Mouse (Mus musculus) MN1 (cell line): ENCODE measurements at regions not wholly inside any gene's neighbourhood (a gene's known extent, or its start where the extent isn't known, plus 50 kb on each side); places are given as distances from the start of the nearest gene placed in this dataset.

Source experiments
- DNase-seq: peaks from one replicate; pipeline ENCODE4 v3.0.0-alpha.2; 2016; ENCODE audit warnings: low spot score

DNA sequence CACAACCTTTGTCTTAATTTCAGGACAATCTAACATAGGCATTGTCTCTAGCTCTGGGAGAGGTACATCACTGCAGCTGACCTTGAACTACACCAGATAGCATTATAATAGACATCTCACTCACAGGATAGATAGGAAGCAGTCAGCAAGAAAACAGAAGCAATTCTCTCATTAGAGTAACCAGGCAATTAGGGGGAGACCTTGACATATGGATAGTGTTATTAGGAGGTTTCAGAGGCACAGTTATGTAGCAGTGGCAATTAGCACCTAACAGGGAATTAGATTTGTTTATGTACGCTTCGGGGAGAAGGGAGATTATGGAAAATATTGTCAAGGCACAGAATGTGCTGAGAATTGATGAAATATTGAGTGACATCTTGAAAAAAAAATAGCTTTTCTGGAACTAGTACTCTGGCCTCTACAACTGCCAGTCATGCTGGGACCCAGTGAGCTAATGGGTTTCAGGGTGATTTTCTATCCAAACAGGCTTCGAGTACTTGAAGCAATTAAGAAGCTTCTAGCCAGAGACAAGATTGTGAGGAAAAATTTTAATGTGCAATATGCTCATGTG lies 216.8 kb upstream of the Aco1 start:
- DNase-seq: no peak

DNA sequence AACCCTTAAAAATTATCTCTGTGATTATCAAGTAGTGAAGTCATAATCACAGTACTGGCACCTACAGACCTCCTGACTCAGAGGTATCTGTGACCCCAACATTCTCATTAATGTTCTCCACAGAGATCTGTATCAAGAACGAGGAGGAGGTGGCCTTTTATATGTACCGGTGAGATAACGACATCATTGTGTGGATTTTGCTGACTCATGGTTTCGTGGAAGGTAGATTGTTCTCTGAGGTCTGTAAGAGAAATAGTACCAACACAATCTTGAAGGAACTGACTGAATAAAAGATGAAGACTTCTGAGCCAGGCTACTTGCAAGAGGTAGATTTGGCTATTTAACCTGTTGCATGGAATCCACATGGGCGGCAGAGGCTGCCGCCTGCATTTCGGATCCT lies 216.3 kb upstream of the Aco1 start:
- no peak for DNase-seq

DNA sequence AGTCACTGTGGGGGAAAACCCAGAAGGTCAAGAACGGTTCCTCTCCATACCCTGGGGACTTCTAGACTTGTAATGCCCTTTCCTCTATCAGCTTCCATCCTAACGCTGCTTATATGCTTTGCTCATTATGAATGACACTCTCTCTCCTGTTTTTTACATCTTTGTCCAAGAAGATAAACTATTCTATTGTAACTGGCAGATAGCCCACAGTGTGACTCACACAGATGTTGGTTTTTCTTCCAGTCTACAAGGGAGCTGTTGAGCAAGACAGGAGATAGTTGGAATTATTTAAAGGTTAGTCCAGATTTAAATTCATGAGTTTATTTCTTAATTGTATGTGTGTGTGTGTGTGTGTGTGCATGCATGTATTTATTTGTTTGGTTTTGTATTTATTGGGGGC lies 214.4 kb upstream of the Aco1 start:
- no peak for DNase-seq

DNA sequence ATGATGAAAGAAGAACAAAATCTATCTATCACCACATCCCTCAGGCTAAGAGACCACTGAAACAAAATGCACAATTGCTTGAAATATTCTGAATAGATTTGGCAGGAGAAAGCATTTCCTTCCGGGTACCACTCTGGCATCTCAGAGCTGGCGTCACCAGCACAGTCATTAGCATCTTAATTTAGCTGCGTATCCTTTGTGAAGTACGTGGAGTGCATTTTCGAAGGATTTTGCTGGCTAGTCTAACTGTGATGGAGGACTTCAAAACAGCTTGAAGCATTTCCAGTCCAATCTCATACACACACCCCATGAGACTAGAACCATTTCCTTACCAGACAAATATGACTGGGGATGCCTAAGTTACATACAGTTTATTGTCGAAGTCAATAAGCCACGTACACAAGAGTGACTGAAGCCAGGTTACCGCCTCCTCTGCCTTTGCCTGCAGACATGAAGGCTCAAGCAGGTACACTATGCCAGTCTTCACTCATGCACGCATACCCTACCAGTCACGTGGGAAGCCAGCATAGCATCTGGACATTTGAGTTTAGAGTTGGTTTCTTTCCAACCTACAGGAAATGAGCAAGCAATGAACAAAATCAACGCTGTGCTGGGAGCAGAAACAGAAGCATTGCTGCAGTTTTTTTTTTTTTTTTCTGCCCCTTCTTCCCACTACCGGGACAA lies 208.7 kb upstream of the Aco1 start:
- no peak for DNase-seq

DNA sequence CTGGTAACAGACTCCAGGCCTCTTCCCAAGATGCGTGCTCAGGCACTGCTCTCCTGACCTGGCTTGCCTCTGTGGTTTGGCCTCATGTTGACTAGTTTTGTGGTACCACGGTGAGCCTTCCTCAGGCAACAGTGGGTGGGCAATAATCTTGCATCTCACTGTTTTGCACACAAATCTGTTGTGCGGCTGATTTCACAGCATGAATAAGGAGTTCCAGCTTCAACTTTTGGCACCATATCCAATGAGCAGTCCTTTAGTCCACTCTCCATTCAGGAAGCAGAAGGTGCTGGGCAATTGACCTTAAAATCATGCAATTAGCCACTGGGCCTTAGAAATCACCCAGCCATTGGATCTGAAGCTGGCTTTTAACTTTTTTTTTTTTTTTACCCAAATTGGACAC lies 184.2 kb upstream of the Aco1 start:
- no peak for DNase-seq

DNA sequence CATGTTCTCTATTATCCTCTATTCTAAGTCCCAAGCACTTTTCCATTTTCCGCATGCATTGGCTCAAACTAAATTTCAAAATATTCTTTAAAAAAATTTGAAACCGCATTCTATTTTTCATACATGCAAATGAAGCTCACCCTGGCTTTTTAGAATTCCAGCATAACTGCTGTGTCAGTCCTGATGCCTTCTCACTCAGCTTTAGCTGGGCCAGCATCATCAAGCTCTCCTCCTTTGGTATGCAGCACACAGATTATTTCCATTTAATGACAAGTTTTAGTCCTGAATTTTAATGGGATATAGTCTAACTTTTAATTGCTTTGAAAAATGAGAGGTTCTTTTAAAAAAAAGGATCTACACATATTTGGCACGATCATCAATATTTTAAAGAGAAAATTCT lies 174.9 kb upstream of the Aco1 start:
- no peak for DNase-seq

DNA sequence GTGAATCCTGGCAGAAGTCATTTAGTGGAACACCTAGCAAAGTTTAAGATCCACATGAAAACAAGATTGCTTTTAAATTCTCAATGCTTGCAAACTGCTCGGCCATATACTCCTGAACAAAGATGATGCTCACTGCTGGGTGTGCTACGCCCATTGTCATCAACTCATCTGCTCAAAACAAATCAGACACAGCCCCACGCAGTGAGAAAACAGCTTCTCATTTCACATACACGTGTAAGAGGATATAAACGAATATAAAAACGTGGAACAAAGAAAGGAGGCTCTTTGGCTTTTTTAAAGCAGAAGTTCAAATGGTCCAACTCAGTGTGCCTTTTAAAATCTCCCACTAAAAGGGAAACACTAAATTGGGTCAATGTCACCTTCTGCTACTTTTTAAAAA lies 151.5 kb upstream of the Aco1 start:
- DNase-seq: no peak

DNA sequence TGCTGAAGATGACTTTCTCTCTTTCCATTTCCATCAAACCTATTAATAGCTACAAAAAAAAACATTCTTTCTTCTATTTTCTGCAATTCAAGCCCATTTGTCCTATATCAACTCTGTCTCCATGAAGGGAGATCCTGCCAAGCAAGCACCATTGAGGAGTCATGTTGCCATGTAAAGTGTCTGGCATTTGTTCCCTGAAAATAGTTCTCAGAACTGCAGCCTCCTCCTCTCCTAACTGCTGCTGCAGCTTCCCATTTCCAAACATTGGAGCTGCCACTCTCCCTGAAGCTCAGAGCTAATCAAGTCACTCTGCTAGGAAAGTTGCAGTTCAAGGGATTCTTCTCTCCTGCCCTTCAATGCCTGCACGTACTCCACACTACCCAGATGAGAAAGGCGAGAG lies 151.0 kb upstream of the Aco1 start:
- DNase-seq: no peak

DNA sequence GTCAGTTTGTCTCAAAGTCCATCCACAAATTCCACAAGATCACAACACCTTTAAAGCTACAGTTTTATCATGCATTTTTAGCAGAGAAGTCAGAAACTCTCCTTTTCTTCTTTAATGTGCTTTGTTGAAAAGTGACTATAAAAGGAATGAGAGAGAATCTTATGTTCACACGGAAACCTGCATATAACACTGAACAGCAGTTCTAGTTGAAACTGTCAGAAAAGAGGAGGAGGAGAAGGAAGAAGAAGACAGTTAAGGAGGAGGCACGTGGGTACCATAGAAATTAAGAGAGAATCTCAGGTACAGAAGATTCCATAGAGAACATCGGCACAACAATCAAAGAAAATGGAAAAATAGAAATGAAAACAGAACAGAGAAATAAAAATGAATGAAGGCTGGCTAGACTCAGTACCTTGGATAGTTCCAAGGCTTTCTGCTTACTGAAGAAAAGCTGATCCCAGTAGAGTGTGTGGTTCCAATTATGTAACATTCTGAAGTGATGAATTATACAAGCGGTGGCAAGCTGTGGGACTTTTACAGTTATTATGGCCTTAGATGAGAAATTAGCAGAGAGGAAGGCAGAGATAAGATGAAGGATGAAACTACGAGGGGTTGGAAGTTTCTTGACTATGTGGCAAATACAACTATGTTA lies 144.0 kb upstream of the Aco1 start:
- no peak for DNase-seq

DNA sequence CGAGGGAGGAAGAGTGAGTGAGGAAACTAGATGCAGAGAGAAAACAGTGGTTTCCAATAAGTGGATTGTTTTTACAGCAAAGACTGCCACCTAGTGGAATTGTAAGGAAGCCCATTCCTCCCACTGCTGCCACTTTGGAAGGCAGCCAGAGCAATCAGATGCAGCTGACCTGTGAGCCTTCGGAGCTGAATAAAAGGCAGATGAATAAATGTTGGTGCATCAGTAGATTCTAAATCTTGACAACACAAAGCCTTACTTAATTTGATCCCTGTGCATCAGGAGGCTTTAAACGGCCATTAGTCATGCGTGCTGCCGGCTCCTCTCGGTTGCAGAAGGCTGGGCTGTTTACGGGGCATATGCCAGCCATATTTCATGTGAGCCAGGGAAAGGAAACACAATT lies 128.2 kb upstream of the Aco1 start:
- peak; percentile 43 for DNase-seq

DNA sequence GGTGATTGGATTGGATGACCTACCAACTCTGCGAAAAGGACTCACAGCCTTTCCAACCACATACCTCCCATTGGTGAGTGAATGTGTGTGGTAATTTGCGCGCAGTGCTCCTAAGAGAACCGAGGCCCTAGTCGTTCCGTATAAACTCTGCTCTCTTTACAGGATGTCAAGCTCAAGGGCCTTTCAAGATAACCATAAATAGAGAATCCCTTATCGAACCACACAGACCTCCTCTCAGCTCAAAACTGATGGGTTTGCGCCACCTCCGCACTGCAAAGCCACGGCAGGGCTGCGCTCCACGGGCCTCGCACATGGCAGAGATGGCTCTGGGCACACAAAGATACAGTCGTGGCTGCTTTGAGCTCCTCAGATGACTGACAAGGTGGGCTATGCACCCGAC lies 126.0 kb upstream of the Aco1 start:
- no peak for DNase-seq

DNA sequence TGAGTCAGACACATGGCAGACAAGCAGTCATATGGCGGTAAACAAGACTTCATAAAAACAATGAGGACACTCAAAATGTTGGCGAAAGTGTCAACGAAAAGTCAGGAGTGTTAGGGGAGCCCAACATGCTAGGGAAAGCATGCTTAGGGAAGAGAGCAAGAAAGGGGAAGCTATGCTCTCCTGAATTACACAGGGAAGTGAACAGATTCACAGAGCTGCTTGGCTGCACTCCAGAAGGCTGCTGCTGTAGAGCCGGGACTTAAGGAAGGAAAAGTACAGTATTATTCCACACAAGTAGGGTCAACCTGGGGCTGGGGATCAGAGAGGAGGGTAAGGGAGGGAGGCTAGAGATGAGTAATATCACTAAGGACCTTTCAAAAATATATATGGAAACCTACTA lies 124.7 kb upstream of the Aco1 start:
- DNase-seq: no peak

DNA sequence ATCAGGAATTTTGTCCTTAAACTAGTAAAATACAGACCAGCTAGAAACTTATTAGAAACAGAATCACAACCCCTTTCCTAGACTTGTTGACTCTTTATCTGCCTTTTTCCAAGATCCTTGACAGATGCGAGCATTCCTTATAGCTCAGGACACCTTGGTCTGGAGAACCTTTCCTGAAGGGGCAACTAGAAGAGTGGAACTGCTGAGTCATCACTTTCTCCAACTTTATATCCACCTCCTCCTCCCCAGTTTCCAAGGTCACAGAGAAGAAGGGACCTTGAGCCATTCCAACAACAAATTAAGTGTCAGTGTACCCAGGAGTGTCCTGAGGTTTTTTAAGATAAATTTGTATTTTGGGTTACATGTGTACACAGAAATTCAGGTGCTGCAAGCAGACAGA lies 111.5 kb upstream of the Aco1 start:
- no peak for DNase-seq

DNA sequence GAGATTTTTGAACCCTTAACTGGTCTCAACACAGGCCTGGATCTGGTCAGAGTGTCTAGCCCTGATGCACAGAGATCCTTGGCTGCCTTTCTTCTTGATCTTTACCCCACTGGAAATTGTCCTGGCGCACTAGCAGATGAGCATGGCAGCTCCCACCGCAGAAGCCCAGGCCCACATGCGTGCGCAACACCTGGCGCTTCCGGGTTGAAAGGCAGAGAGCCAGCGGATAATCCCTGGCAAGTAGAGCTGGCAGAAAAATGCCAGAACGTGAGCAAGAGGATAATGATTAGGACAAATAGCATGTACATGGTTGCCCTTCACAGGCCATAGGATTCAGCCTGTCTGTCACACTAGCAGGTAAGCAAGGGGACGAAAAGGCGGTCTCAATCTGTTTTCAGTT lies 95.0 kb upstream of the Aco1 start:
- no peak for DNase-seq

DNA sequence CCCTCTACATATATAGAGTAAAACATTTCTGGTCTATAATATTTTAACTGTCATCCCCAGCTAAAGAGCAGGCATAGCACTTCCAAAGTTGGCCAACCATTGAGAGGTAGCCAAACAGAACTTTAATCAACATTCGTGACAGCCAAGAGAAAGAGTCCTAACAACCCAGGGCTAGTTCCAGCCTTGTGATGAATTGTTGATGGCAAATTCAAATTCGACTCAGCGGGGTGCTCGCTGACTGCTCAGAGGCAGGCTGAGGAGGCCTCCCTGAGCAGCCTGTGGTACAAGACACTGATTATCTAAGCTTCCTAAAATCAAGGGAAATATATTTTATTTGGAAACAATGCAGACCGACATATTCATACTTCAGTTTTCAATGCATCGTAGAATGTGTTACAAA lies 93.8 kb upstream of the Aco1 start:
- DNase-seq: no peak

DNA sequence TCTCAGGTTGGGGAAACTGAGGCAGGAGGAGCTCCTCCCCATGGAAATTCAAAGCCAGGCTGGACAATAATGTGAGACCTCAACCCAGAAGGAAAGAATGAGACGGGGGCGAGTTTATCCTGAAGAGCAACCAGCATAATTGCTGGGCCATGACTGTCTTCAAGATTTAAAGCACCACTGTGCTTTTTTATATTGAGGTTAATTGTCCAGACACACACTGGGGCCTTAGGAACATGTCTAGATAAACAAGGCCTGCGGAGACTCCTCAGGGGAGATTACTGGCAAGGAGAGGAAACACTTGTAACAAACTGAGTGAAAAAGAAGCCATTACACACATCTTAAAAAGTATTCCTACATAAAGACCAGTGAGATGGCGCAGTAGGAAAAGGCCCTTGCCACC lies 91.0 kb upstream of the Aco1 start:
- no peak for DNase-seq

DNA sequence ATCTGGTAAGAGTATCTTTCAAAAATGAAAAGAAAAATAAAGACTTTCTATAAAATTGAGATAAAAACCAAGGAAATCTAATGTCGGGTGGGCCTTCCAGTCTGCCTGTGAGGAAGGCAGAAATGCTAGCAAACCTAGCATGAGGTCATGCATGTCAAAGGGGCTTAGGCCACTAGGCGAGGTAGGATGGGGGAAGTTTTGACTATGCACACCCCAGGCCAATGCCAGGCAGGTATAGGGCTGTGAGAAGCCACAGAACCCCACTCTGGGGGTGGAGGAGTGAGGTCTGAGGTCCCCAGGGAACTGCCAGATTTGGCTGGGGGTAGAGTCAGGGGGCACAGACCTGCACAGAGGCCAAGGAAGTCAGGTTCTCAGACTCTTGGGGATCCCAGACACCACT lies 89.5 kb upstream of the Aco1 start:
- DNase-seq: no peak

DNA sequence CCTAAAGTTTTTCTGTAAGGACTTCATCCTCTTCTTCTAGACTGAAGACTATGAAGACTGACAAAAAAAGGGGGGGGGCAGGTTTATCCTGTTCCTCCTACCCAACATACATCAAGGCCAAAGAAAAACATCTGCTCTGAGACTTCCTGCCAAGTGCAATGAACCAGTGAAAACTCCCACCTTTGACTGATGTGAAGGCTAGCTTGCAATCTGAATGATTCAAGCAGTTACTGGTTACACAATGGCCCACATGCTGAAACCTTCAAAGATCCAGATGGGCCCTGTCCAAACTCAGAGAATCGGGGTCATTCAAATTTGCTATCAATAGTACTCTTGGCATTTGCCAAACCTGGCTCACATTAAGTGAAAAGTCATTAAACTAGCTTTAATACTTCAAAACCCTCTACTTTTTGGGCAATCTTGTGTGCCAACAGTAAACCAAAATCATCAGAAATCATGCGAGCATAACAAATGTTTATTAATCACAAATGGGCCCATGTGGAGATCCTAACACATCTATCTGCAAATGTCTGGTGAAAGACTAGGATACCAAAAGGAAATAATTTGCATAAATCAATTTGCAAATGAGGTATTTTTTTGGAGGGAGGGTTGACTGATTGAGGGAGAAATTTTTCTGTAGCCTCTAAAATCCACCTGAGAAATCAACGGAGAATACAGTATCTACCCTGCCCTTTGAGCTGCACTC lies 79.0 kb upstream of the Aco1 start:
- DNase-seq: no peak

DNA sequence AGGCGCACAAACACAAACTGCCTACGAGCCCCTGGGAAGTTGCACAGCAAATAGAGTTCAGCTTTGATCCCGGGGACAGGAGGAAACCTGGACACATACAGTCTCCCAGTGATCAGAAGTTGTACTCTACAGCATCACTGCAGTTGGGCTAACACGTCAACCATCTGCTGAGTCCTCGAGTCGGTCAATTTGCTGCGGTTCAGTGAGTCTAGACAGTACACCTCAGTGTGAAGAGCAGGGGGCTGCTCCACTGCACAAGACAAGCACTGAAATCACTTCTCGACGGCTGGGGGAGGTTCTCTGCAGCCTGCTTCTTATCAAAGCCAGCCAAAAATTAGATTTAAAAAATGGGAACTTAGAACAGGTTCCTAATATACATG lies 78.4 kb upstream of the Aco1 start:
- no peak for DNase-seq

DNA sequence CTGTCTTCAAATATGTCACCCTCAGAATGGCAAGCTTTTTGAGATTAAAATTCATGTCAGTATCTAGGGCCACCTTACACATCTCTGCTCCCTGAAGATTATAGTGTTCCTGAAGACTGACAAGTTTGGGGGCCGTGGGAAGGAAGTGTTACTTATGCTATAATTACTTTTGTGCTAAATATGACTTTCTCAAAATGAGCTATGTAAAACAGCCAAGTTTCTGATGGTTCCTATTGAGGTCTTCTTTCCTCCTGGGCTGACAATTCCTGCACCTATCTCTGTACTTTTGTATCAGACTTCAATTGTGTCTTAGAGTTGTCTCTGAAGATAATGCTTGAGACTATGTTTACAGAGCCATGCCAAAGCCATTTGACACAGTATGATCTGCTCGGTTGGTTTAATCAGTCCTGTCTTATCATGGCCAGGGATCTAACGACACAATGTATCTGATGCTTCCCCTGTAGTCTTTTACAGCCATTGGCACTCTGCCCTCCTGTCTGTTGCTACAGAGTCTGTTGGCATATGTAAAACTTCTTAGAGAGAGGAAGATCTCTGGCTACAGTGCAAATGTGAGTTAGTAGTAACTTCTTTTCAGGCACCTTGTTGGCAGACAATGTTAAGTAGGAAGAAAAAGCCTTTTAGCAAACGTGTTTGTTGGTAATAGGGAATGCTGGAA lies 71.8 kb upstream of the Aco1 start:
- no peak for DNase-seq

DNA sequence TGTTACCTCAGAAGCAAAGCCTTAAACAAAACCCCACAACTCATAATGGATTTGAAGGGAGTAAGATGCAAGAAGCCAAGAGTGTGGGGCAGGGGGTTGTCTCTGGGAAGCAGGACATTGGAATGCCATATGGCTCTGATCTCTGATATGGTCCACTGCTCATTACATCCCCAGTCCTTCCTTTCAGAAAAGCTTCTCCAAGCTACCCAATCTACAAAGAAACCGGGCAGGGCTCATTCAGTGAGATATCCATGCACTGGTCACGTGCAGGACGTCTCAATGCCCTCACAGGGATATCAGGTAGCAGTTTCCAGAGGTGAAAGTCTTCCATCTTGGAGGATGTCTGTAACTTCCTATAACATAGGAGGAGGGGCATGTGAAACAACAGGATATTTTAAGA lies 61.8 kb upstream of the Aco1 start:
- DNase-seq: no peak

DNA sequence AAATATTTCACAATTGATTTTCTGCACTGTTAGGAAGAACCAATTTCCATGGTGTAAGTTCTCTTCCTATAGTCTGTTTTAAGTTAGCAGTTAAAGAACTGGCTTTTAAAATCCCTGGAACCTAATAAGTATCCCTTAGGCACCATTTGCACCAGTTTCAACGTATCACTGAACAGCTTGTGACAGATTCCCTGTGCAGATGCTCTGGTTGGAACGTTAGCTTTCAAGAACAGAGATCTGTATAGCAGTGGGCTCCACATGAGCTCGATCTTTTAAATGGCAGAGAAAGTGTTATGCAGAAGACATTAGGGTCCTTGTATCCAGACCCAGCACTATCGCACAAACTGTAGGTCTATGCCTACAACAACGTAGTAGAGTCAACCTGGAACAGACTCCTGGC lies 52.6 kb upstream of the Aco1 start:
- no peak for DNase-seq
